Mouse (Mus musculus) ES-Bruce4 (cell line): ENCODE results near the gene Coq8b.

Source experiments
- CTCF ChIP-seq: IDR thresholded peaks from one replicate; pipeline ENCODE4 v1.8.1; 2011; ENCODE audit warnings: low read depth, low read length
- POLR2A ChIP-seq: IDR thresholded peaks from one replicate; pipeline ENCODE4 v1.8.1; 2011; ENCODE audit warnings: low read length; ENCODE audit not compliant: insufficient read depth

GRCm38 (mm10) chr7:27276021-27276420 lies 43.2 kb downstream of the Coq8b start:
- TF ChIP-seq POLR2A (no peak), CTCF (no peak)
